ENCODE assay signal across 8 mouse cellular contexts in genomic region chr7:80057781-80058180, GRCm38 (mm10). TPM values are rescaled to one million over a fixed set of nuclear protein-coding genes. Genes with fewer than 3 reads are reported as not detected.
DNase-seq lines count a peak whose midpoint lies in the region; ATAC-seq lines count a peak whose summit lies in the region.

No protein-coding gene starts in this region.

- no peaks in the 10 kb centered on the region for H3K9me3 ChIP-seq in forebrain, embryonic 12.5 days
- no peaks in the 10 kb centered on the region for H3K9me3 ChIP-seq in limb, embryonic 13.5 days

- peak overlapping the region; percentile 8; the same call in 1 of the 2 replicates for H3K9ac ChIP-seq in forebrain, embryonic 12.5 days
- no peak overlapping the region for H3K9ac ChIP-seq in limb, embryonic 13.5 days

- peaks cover 61% of the 10 kb centered on the region for H3K4me1 ChIP-seq in forebrain, embryonic 12.5 days
- H3K4me1 ChIP-seq in limb, embryonic 13.5 days, result peaks cover 43% of the 10 kb centered on the region

- no peak overlapping the region for H3K4me3 ChIP-seq in forebrain, embryonic 12.5 days (replicated peaks)
- no peak overlapping the region for H3K4me3 ChIP-seq in limb, embryonic 13.5 days

- H3K4me2 ChIP-seq in forebrain, embryonic 12.5 days, result peak overlapping the region; percentile 5; the same call in 1 of the 2 replicates
- no peak overlapping the region for H3K4me2 ChIP-seq in limb, embryonic 13.5 days (replicated peaks)

- H3K36me3 ChIP-seq in forebrain, embryonic 12.5 days (replicated peaks), result peaks cover 8% of the 10 kb centered on the region; the same call in 1 of the 2 replicates
- peaks cover 4% of the 10 kb centered on the region; the same call in 1 of the 2 replicates for H3K36me3 ChIP-seq in limb, embryonic 13.5 days

- intact Hi-C loops in left cerebral cortex, postnatal 4 days (cut with DNase I), result no loop called here

- 25% methylated on average over 14 of the region's 14 CpGs for WGBS in forebrain, embryonic 12.5 days
- 72% methylated on average over 14 of the region's 14 CpGs for WGBS in limb, embryonic 13.5 days

- H3K27ac ChIP-seq in forebrain, embryonic 12.5 days, result peak overlapping the region; percentile 80
- peak overlapping the region; percentile 48; the same call in 1 of the 2 replicates for H3K27ac ChIP-seq in limb, embryonic 13.5 days

- no peaks in the 10 kb centered on the region for H3K27me3 ChIP-seq in forebrain, embryonic 12.5 days
- H3K27me3 ChIP-seq in limb, embryonic 13.5 days, result no peaks in the 10 kb centered on the region

- DNase-seq in left cerebral cortex, postnatal 4 days, result peak; percentile 39
- no peak for DNase-seq in left cerebral cortex, adult 8-10 months (ENCODE audit: low spot score in 2 of 2)
- DNase-seq in retina, postnatal 1 day, result peak; percentile 65
- no peak for DNase-seq in thymus, postnatal 0 days (ENCODE audit: low spot score)
- DNase-seq in layer of hippocampus, adult 18-20 months (ENCODE audit: low spot score in 2 of 2), result no peak
- DNase-seq in thymus, postnatal 4 days, result no peak

- peak; percentile 37; the same call in 1 of the 2 replicates for ATAC-seq in forebrain, embryonic 12.5 days (ENCODE audit: low FRiP score)
- ATAC-seq in limb, embryonic 13.5 days (ENCODE audit: low FRiP score, low read depth), result no peak

RNA-seq across cellular contexts. Expression of gene Zfp710, which starts 33.2 kb away (rescaled TPM):
- 10 to 100 TPM; 19.3 to 23.7 TPM for total RNA-seq in left cerebral cortex, postnatal 4 days (2021)
- total RNA-seq in left cerebral cortex, adult 8-10 months (2022), result 10 to 100 TPM; 20.9 to 22.8 (median 21.8) TPM
- polyA plus RNA-seq in forebrain, embryonic 12.5 days (2016; fragmentation: Nextera tagmentation; extraction: Ambion mirVana), result 30.5 and 33.9 TPM in 2 replicates
- polyA plus RNA-seq in limb, embryonic 13.5 days (2015; fragmentation: Nextera tagmentation; extraction: Ambion mirVana), result 15.0 and 15.9 TPM in 2 replicates
- polyA plus RNA-seq in thymus, postnatal 0 days (2015; fragmentation: Nextera tagmentation; extraction: Ambion mirVana), result 6.5 and 7.3 TPM in 2 replicates
- 10 to 100 TPM; 25.6 to 26.0 TPM for total RNA-seq in layer of hippocampus, adult 18-20 months (2021)

RNA-seq across cellular contexts. Expression of gene Idh2, which starts 57.4 kb away (rescaled TPM):
- 10 to 100 TPM; 66.4 to 74.7 TPM for total RNA-seq in left cerebral cortex, postnatal 4 days (2021)
- 10 to 100 TPM; 61.7 to 68.1 (median 64.0) TPM for total RNA-seq in left cerebral cortex, adult 8-10 months (2022)
- polyA plus RNA-seq in forebrain, embryonic 12.5 days (2016; fragmentation: Nextera tagmentation; extraction: Ambion mirVana), result 359 and 369 TPM in 2 replicates
- 619 and 631 TPM in 2 replicates for polyA plus RNA-seq in limb, embryonic 13.5 days (2015; fragmentation: Nextera tagmentation; extraction: Ambion mirVana)
- polyA plus RNA-seq in thymus, postnatal 0 days (2015; fragmentation: Nextera tagmentation; extraction: Ambion mirVana), result 322 and 332 TPM in 2 replicates
- 10 to 100 TPM; 65.3 to 66.5 TPM for total RNA-seq in layer of hippocampus, adult 18-20 months (2021)

Comparison
In these comparisons a context has a peak if more than half of its experiments do, and no peak if none do; other contexts are left out.
1. DNase-seq: peak in left cerebral cortex, postnatal 4 days (single experiment) and retina, postnatal 1 day (single experiment); none in left cerebral cortex, adult 8-10 months (0 of 2), thymus, postnatal 0 days (single experiment), layer of hippocampus, adult 18-20 months (0 of 2) and thymus, postnatal 4 days (single experiment).